In the genomic region with DNA sequence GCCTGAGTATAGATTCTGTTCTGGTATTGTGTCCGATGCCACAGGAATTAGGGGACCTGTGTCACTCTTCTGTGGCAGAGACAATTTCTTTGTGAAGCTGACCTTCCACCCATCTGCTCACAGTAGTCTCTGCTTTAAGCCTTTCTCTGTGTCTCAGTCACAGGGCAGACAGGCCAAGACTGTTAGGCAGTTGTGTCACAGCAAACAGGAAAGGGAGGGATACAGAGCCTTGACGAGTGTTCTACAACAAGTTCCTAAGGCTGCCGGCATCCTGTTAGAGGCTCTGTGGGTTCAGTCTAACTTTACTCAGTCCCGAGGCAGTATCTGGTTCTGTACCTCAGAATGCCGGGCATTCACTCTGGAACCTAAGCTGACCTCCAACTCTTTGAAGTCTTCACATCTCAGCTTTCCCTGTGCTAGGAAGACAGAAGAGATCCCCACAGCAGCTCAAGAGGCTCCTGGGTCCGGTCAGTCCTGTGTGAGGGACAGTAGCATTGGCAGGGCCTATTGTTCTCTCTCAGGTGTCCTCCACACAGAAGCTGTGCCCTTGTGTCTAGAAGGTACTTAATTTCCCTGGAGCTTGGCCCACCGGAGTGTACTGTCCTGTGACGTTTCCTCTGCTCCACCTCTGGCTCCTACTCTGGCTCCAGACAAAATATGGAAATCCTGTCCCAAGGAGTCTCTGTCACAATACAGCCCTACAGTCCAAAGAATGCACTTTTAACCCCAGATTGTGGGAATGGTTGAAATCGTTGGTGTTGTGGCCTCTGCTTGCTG, we compare ENCODE assay signal across 8 mouse cellular contexts.
DNase-seq lines count a peak whose midpoint lies in the region; ATAC-seq lines count a peak whose summit lies in the region.
"Had no signal": no experiment of that assay in that cellular context is flagged by ENCODE, and none has a peak within 500 bp of the region (broad histone marks: within the 10 kb centered on the region; RNA-seq: fewer than 3 reads in every experiment).

No protein-coding gene starts in this region.

- no peak overlapping the region for H3K4me2 ChIP-seq in midbrain, embryonic 13.5 days (replicated peaks)
- no peak overlapping the region for H3K4me2 ChIP-seq in midbrain, embryonic 14.5 days (ENCODE audit: low read length)
- H3K4me2 ChIP-seq in heart, embryonic 14.5 days (ENCODE audit: low read length): no peak overlapping the region
- no peak overlapping the region for H3K4me2 ChIP-seq in kidney, embryonic 16.5 days (replicated peaks; ENCODE audit: low read depth, low read length)
- H3K4me2 ChIP-seq in stomach, embryonic 15.5 days: no peak overlapping the region

- no peak for ATAC-seq in midbrain, embryonic 13.5 days
- no peak for ATAC-seq in midbrain, embryonic 14.5 days (ENCODE audit: low FRiP score, low TSS enrichment)
- no peak for ATAC-seq in heart, embryonic 14.5 days (ENCODE audit: insufficient number of reproducible peaks, insufficient read depth, low FRiP score, low read depth)
- ATAC-seq in kidney, embryonic 16.5 days (ENCODE audit: low FRiP score, low TSS enrichment): no peak
- no peak for ATAC-seq in stomach, embryonic 15.5 days (ENCODE audit: insufficient read depth, low FRiP score, low read depth)
- no peak for ATAC-seq in cerebellum, adult (ENCODE audit: insufficient number of reproducible peaks, low FRiP score, low TSS enrichment)

- no peak overlapping the region for H3K4me3 ChIP-seq in midbrain, embryonic 13.5 days (replicated peaks)
- no peak overlapping the region for H3K4me3 ChIP-seq in midbrain, embryonic 14.5 days (replicated peaks; ENCODE audit: low read depth, low read length)
- no peak overlapping the region for H3K4me3 ChIP-seq in heart, embryonic 14.5 days (ENCODE audit: control insufficient read depth in 1 of 2, insufficient read depth in 1 of 2, low read depth in 1 of 2, low read length in 2 of 2)
- no peak overlapping the region for H3K4me3 ChIP-seq in kidney, embryonic 16.5 days (ENCODE audit: low read length)
- no peak overlapping the region for H3K4me3 ChIP-seq in stomach, embryonic 15.5 days (replicated peaks)

- peaks cover 34% of the 10 kb centered on the region for H3K4me1 ChIP-seq in midbrain, embryonic 13.5 days (replicated peaks)
- H3K4me1 ChIP-seq in midbrain, embryonic 14.5 days (ENCODE audit: control insufficient read depth, insufficient read depth, low read length): peaks cover 14% of the 10 kb centered on the region
- H3K4me1 ChIP-seq in heart, embryonic 14.5 days (ENCODE audit: control insufficient read depth in 2 of 2, insufficient read depth in 2 of 2, low read length in 2 of 2): peaks cover 30% of the 10 kb centered on the region in 2 experiments
- H3K4me1 ChIP-seq in kidney, embryonic 16.5 days (ENCODE audit: insufficient read depth, low read length): peaks cover 59% of the 10 kb centered on the region
- no peaks in the 10 kb centered on the region for H3K4me1 ChIP-seq in stomach, embryonic 15.5 days

- H3K9ac ChIP-seq in midbrain, embryonic 13.5 days (replicated peaks): no peak overlapping the region
- H3K9ac ChIP-seq in midbrain, embryonic 14.5 days (replicated peaks; ENCODE audit: low read length): no peak overlapping the region
- no peak overlapping the region for H3K9ac ChIP-seq in heart, embryonic 14.5 days (ENCODE audit: low read length)
- H3K9ac ChIP-seq in kidney, embryonic 16.5 days (replicated peaks; ENCODE audit: low read length): no peak overlapping the region
- no peak overlapping the region for H3K9ac ChIP-seq in stomach, embryonic 15.5 days
- H3K9ac ChIP-seq: liver, postnatal 0 days had no signal

- WGBS in midbrain, embryonic 13.5 days: 79% methylated on average over 9 of the region's 9 CpGs
- 80% methylated on average over 9 of the region's 9 CpGs for WGBS in midbrain, embryonic 14.5 days
- WGBS in heart, embryonic 14.5 days: 39% methylated on average over 9 of the region's 9 CpGs
- 54% methylated on average over 9 of the region's 9 CpGs for WGBS in kidney, embryonic 16.5 days
- 69% methylated on average over 9 of the region's 9 CpGs for WGBS in stomach, embryonic 15.5 days

- H3K27ac ChIP-seq in midbrain, embryonic 13.5 days: 0 out of 2 replicates have a peak overlapping the region, but pooled peaks have one; percentile 3
- no peak overlapping the region for H3K27ac ChIP-seq in midbrain, embryonic 14.5 days (replicated peaks; ENCODE audit: low read depth, low read length)
- peak overlapping the region; percentile 62 to 64 for H3K27ac ChIP-seq in heart, embryonic 14.5 days (replicated peaks in 1 of 2; ENCODE audit: control insufficient read depth in 1 of 2, insufficient read depth in 1 of 2, low read depth in 2 of 2, low read length in 2 of 2)
- H3K27ac ChIP-seq in kidney, embryonic 16.5 days (ENCODE audit: low read length): peak overlapping the region; percentile 80
- peak overlapping the region; percentile 44; the same call in 1 of the 2 replicates for H3K27ac ChIP-seq in stomach, embryonic 15.5 days

- no peak for DNase-seq in midbrain, embryonic 14.5 days
- no peak for DNase-seq in gastrocnemius, postnatal 10 days
- DNase-seq: liver, postnatal 0 days had no signal

- peaks cover 14% of the 10 kb centered on the region; the same call in 1 of the 2 replicates for H3K27me3 ChIP-seq in midbrain, embryonic 13.5 days
- no peaks in the 10 kb centered on the region for H3K27me3 ChIP-seq in midbrain, embryonic 14.5 days (ENCODE audit: control insufficient read depth, insufficient read depth, low read length)
- no peaks in the 10 kb centered on the region for H3K27me3 ChIP-seq in heart, embryonic 14.5 days (ENCODE audit: control insufficient read depth, insufficient read depth, low read length)
- no peaks in the 10 kb centered on the region for H3K27me3 ChIP-seq in kidney, embryonic 16.5 days (ENCODE audit: insufficient read depth, low read length)
- no peaks in the 10 kb centered on the region for H3K27me3 ChIP-seq in stomach, embryonic 15.5 days (replicated peaks)

- no peaks in the 10 kb centered on the region for H3K36me3 ChIP-seq in midbrain, embryonic 13.5 days
- no peaks in the 10 kb centered on the region for H3K36me3 ChIP-seq in midbrain, embryonic 14.5 days (ENCODE audit: control insufficient read depth, insufficient read depth, low read length)
- no peaks in the 10 kb centered on the region for H3K36me3 ChIP-seq in heart, embryonic 14.5 days (ENCODE audit: control insufficient read depth, insufficient read depth, low read length)
- no peaks in the 10 kb centered on the region for H3K36me3 ChIP-seq in kidney, embryonic 16.5 days (ENCODE audit: insufficient read depth, low read length)
- no peaks in the 10 kb centered on the region; the same call in 1 of the 2 replicates for H3K36me3 ChIP-seq in stomach, embryonic 15.5 days

- H3K9me3 ChIP-seq in midbrain, embryonic 13.5 days: no peaks in the 10 kb centered on the region
- H3K9me3 ChIP-seq in midbrain, embryonic 14.5 days (ENCODE audit: control insufficient read depth, low read length): no peaks in the 10 kb centered on the region
- no peaks in the 10 kb centered on the region for H3K9me3 ChIP-seq in heart, embryonic 14.5 days (ENCODE audit: control insufficient read depth, low read length)
- no peaks in the 10 kb centered on the region for H3K9me3 ChIP-seq in kidney, embryonic 16.5 days (ENCODE audit: low read length)
- H3K9me3 ChIP-seq in stomach, embryonic 15.5 days: no peaks in the 10 kb centered on the region
